Mouse (Mus musculus) heart, postnatal 0 days (tissue): Measurements from ENCODE around the gene Mrpl23. TPM values are rescaled to one million over a fixed set of nuclear protein-coding genes. Genes with fewer than 3 reads are reported as not detected.

Source experiments
- ATAC-seq: fragments of 200-750 bp; cut with Nextera tagmentation; 2 replicates; pipeline ENCODE4 v1.8.0; 2017; ENCODE audit warnings: low read depth, moderate number of reproducible peaks, moderate library complexity; ENCODE audit not compliant: insufficient read depth
- DNase-seq: peaks from one replicate; pipeline ENCODE4 v3.0.0-alpha.2; 2016; ENCODE audit warnings: low spot score
- H3K27ac ChIP-seq: fragments of 300-500 bp; sonication (generic); 2 replicates; pipeline ENCODE4 v1.5.1; 2014; ENCODE audit warnings: low read depth, mild to moderate bottlenecking
- H3K27me3 ChIP-seq: fragments of 300-500 bp; sonication (generic); 2 replicates; pipeline ENCODE4 v1.6.1; 2014; ENCODE audit warnings: low read length, mixed read lengths; ENCODE audit not compliant: control insufficient read depth, insufficient read depth
- H3K36me3 ChIP-seq: fragments of 300-500 bp; sonication (generic); replicated peaks from 2 replicates; pipeline ENCODE4 v1.6.1; 2014; ENCODE audit warnings: low read length, mixed read lengths; ENCODE audit not compliant: control insufficient read depth, insufficient read depth
- H3K4me1 ChIP-seq: fragments of 300-500 bp; sonication (generic); 2 replicates; pipeline ENCODE4 v1.6.1; 2014; ENCODE audit warnings: antibody characterized with exemption; ENCODE audit not compliant: control insufficient read depth, insufficient read depth
- H3K4me2 ChIP-seq: fragments of 300-500 bp; sonication (generic); 2 replicates; pipeline ENCODE4 v1.6.1; 2014; ENCODE audit warnings: low read depth, mild to moderate bottlenecking, low read length, moderate library complexity
- H3K4me3 ChIP-seq: fragments of 300-500 bp; sonication (generic); 2 replicates; pipeline ENCODE4 v1.5.1; 2014; ENCODE audit warnings: low read depth, low read length
- H3K9ac ChIP-seq: fragments of 300-500 bp; sonication (generic); replicated peaks from 2 replicates; pipeline ENCODE4 v1.6.1; 2014; ENCODE audit warnings: low read depth, low read length, mixed read lengths
- H3K9me3 ChIP-seq: fragments of 300-500 bp; sonication (generic); replicated peaks from 2 replicates; pipeline ENCODE4 v1.6.1; 2016; ENCODE audit warnings: low read length; ENCODE audit not compliant: control insufficient read depth
- CTCF ChIP-seq: IDR thresholded peaks from 2 replicates; pipeline ENCODE4 v1.5.1; 2016; ENCODE audit warnings: antibody characterized with exemption, control low read depth, low read depth
- EP300 ChIP-seq: IDR thresholded peaks from 2 replicates; pipeline ENCODE4 v1.6.1; 2016; ENCODE audit warnings: antibody characterized with exemption, low read depth
- WGBS: fragments of 180-500 bp; shearing (Covaris S2); extraction: QIAGEN DNeasy Blood & Tissue Kit; methylation state at CpG from one replicate; pipeline ENCODE4 v1.1.7; 2014; 5-methylcytosine and 5-hydroxymethylcytosine counted together
- microRNA counts: library from miRNA; unstranded; fragments of <30 nt; microRNA quantifications from one replicate; lab custom pipeline; 2015
- microRNA-seq: library from miRNA; unstranded; fragments of <30 nt; microRNA quantifications from one replicate; pipeline ENCODE4, GENCODE M21; 2016
- polyA plus RNA-seq: library from polyadenylated mRNA; unstranded; fragments of >200 nt; fragmentation: Nextera tagmentation; extraction: Ambion mirVana; gene quantifications from 2 replicates; pipeline ENCODE4 v1.2.1, GENCODE M21; 2015
- total RNA-seq: library from RNA; depleted of rRNA; stranded (reverse); fragments of >200 nt; gene quantifications from 2 replicates; pipeline ENCODE4 v1.2.3, GENCODE M21; 2014; ENCODE audit warnings: low replicate concordance; rRNA removed

Mrpl23 gene
- total and polyA plus RNA-seq, 2 experiments from 2014 or later = 14.9 to 87.2 TPM

GRCm38 (mm10) chr7:142581656-142582228 is 49.3 kb downstream of the Mrpl23 start:
- peak; percentile 51 for DNase-seq
- 43% methylated on average over 20 of the region's 20 CpGs for WGBS
- ATAC-seq = no peak

GRCm38 (mm10) chr7:142584882-142585281 is 52.4 kb downstream of the Mrpl23 start:
- DNase-seq (no peak), ATAC-seq (no peak)
- no peak overlapping the region for H3K27ac ChIP-seq
- H3K27me3 ChIP-seq = no peaks in the 10 kb centered on the region
- no peak for TF ChIP-seq CTCF
- no peak for TF ChIP-seq EP300
- no peak overlapping the region for H3K4me3 ChIP-seq
- 54% methylated on average over 1 of the region's 1 CpGs for WGBS
- peaks cover 16% of the 10 kb centered on the region for H3K4me1 ChIP-seq
- no peak overlapping the region for H3K9ac ChIP-seq
- H3K4me2 ChIP-seq = no peak overlapping the region
- H3K9me3 ChIP-seq = peaks cover 5% of the 10 kb centered on the region; the same call in 1 of the 2 replicates
- no peaks in the 10 kb centered on the region for H3K36me3 ChIP-seq

More at GRCm38 (mm10) chr7:142581656-142582228, 49.3 kb downstream of the Mrpl23 start:
- TF ChIP-seq EP300 (no peak), CTCF (peak; percentile 45)
- H3K36me3 ChIP-seq = no peaks in the 10 kb centered on the region
- peaks cover 5% of the 10 kb centered on the region; the same call in 1 of the 2 replicates for H3K9me3 ChIP-seq
- H3K27ac ChIP-seq = no peak overlapping the region
- no peak overlapping the region for H3K9ac ChIP-seq
- H3K4me1 ChIP-seq = 0 out of 2 replicates have a peak, but pooled peaks cover 11% of the 10 kb centered on the region
- 0 out of 2 replicates have a peak overlapping the region, but pooled peaks have one; percentile 8 for H3K4me3 ChIP-seq
- H3K4me2 ChIP-seq = peak overlapping the region; percentile 56
- no peaks in the 10 kb centered on the region for H3K27me3 ChIP-seq

- H3K36me3 ChIP-seq = no peaks in the 10 kb centered on the region
- H3K4me1 ChIP-seq = peaks cover 21% of the 10 kb centered on the region
- TF ChIP-seq CTCF (no peak), EP300 (no peak)
- H3K4me2 ChIP-seq = no peak overlapping the region
- no peak overlapping the region for H3K4me3 ChIP-seq
- H3K27me3 ChIP-seq = no peaks in the 10 kb centered on the region
- no peaks in the 10 kb centered on the region for H3K9me3 ChIP-seq
- H3K27ac ChIP-seq = no peak overlapping the region
- WGBS = 86% methylated on average over 3 of the region's 3 CpGs
- DNase-seq = no peak
- ATAC-seq = no peak
- no peak overlapping the region for H3K9ac ChIP-seq
Observed at GRCm38 (mm10) chr7:142585890-142586289, 53.4 kb downstream of the Mrpl23 start.

- TF ChIP-seq CTCF (no peak), EP300 (no peak)
- H3K27ac ChIP-seq = peak overlapping the region; percentile 39
- DNase-seq = no peak
Observed at GRCm38 (mm10) chr7:142588282-142588941, 55.9 kb downstream of the Mrpl23 start.

More at GRCm38 (mm10) chr7:142588282-142588941, 55.9 kb downstream of the Mrpl23 start:
- H3K27me3 ChIP-seq = peaks cover 2% of the 10 kb centered on the region; the same call in 1 of the 2 replicates
- H3K4me2 ChIP-seq = no peak overlapping the region
- peaks cover 24% of the 10 kb centered on the region for H3K4me1 ChIP-seq
- no peak overlapping the region for H3K4me3 ChIP-seq
- no peaks in the 10 kb centered on the region for H3K9me3 ChIP-seq
- H3K9ac ChIP-seq = no peak overlapping the region
- 63% methylated on average over 8 of the region's 9 CpGs for WGBS
- peak; percentile 37 for ATAC-seq
- H3K36me3 ChIP-seq = no peaks in the 10 kb centered on the region

MicroRNAs within 50 kb of the gene (microRNA counts, 519-probe panel; counts per million panel counts)
- microRNA mmu-miR-675-3p (lab: Ali Mortazavi, UCI) = 3,148 counts per million, percentile 36 among the panel's probes with 10 or more counts
- not detected for microRNA mmu-miR-675-5p (lab: Ali Mortazavi, UCI)

Small RNAs within 50 kb of the gene (microRNA-seq; reads per million reads assigned to microRNA genes)
- gene Mir675 = 68.4 reads per million, percentile 50 among the genes with 10 or more reads in this experiment

Other genes starting within 250 kb of the Mrpl23 start
- not detected in 2 replicates for gene Krtap5-1, start 235.6 kb upstream of the Mrpl23 start, total RNA-seq
- gene Krtap5-1, start 235.6 kb upstream of the Mrpl23 start, polyA plus RNA-seq = not detected in 2 replicates
- gene Krtap5-4, start 229.1 kb upstream of the Mrpl23 start, total RNA-seq = not detected in 2 replicates
- not detected in 2 replicates for gene Krtap5-4, start 229.1 kb upstream of the Mrpl23 start, polyA plus RNA-seq
- 0.62 and 4.0 TPM in 2 replicates for gene Ifitm10, start 158.9 kb upstream of the Mrpl23 start, total RNA-seq
- 3.4 and 3.9 TPM in 2 replicates for gene Ifitm10, start 158.9 kb upstream of the Mrpl23 start, polyA plus RNA-seq
- not detected in 2 replicates for gene Gm49369, start 150.0 kb upstream of the Mrpl23 start, total RNA-seq
- gene Gm49369, start 150.0 kb upstream of the Mrpl23 start, polyA plus RNA-seq = 0.85 TPM in 1 of 2 replicates, not detected in the other
- gene Ctsd, start 144.6 kb upstream of the Mrpl23 start, total RNA-seq = 1,049 and 1,105 TPM in 2 replicates
- gene Ctsd, start 144.6 kb upstream of the Mrpl23 start, polyA plus RNA-seq = 484 and 489 TPM in 2 replicates
- gene Syt8, start 97.8 kb upstream of the Mrpl23 start, total RNA-seq = 18.0 TPM in 1 of 2 replicates, not detected in the other
- gene Syt8, start 97.8 kb upstream of the Mrpl23 start, polyA plus RNA-seq = 0.10 TPM in 1 of 2 replicates, not detected in the other
- gene Tnni2, start 90.9 kb upstream of the Mrpl23 start, total RNA-seq = not detected in 2 replicates
- 8.9 and 9.9 TPM in 2 replicates for gene Tnni2, start 90.9 kb upstream of the Mrpl23 start, polyA plus RNA-seq
- gene Lsp1, start 71.9 kb upstream of the Mrpl23 start, total RNA-seq = 20.8 and 84.4 TPM in 2 replicates
- gene Lsp1, start 71.9 kb upstream of the Mrpl23 start, polyA plus RNA-seq = 47.7 and 53.1 TPM in 2 replicates
- gene Tnnt3, start 33.9 kb upstream of the Mrpl23 start, total RNA-seq = 0.73 and 11.0 TPM in 2 replicates
- gene Tnnt3, start 33.9 kb upstream of the Mrpl23 start, polyA plus RNA-seq = 2.5 and 3.2 TPM in 2 replicates
- gene Igf2, start 134.1 kb downstream of the Mrpl23 start, total RNA-seq = 1,317 and 1,642 TPM in 2 replicates
- gene Igf2, start 134.1 kb downstream of the Mrpl23 start, polyA plus RNA-seq = 950 and 1,040 TPM in 2 replicates
- gene Gm49394, start 137.3 kb downstream of the Mrpl23 start, total RNA-seq = not detected in 2 replicates
- gene Gm49394, start 137.3 kb downstream of the Mrpl23 start, polyA plus RNA-seq = not detected in 2 replicates
- gene Ins2, start 210.7 kb downstream of the Mrpl23 start, total RNA-seq = not detected in 2 replicates
- gene Ins2, start 210.7 kb downstream of the Mrpl23 start, polyA plus RNA-seq = 0.85 TPM in 1 of 2 replicates, not detected in the other